Mouse (Mus musculus) myocyte (in vitro differentiated cells): ENCODE measurements around the gene Ddx25.

ENCODE experiments used
- POLR2A ChIP-seq: IDR thresholded peaks from one replicate; pipeline ENCODE4 v1.6.1; 2011; ENCODE audit warnings: low read depth, mild to moderate bottlenecking, control low read depth, moderate library complexity; ENCODE audit not compliant: insufficient read length
- TCF12 ChIP-seq: IDR thresholded peaks from one replicate; pipeline ENCODE4 v1.6.1; 2011; ENCODE audit warnings: mild to moderate bottlenecking, control low read depth; ENCODE audit not compliant: poor library complexity, insufficient read depth, severe bottlenecking
- USF1 ChIP-seq: IDR thresholded peaks from one replicate; pipeline ENCODE4 v1.6.1; 2011; ENCODE audit warnings: low read depth, mild to moderate bottlenecking, control low read depth, moderate library complexity

DNA sequence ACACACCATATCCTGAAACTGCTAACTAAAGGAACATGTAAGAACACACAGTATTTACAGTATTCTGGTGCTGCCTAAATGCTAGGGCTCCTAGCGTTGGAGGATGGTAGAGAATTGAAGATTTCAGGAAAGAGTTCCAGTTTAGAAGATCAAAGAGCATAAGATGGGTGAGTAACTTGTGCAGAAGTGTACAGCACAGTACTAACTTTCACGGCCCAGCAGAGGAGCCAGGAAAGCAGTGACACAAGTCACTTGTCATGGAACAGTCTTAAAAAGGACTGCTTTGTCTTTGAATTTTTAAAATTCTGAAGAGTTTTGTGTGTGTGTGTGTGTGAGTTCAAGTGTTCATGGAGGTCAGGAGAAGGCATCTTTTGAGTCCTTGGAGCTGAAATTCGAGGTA lies 9.7 kb upstream of the Ddx25 start:
- TF ChIP-seq POLR2A (no peak), TCF12 (no peak), USF1 (no peak)
